Mouse (Mus musculus) lung, postnatal 4 days (tissue): ENCODE results near the gene Tmem136.
A peak's percentile ranks its signal among the peaks of the same experiment; 100 is the strongest.
"Not testable (repeated sequence)": the region's sequence is repeated elsewhere in the genome, so short reads cannot be mapped to it uniquely, and the experiment has no call there.

Experiments
- DNase-seq, 2 experiments: peaks; one replicate each; pipeline ENCODE4 v3.0.0; 2021

The Tmem136 gene

DNA sequence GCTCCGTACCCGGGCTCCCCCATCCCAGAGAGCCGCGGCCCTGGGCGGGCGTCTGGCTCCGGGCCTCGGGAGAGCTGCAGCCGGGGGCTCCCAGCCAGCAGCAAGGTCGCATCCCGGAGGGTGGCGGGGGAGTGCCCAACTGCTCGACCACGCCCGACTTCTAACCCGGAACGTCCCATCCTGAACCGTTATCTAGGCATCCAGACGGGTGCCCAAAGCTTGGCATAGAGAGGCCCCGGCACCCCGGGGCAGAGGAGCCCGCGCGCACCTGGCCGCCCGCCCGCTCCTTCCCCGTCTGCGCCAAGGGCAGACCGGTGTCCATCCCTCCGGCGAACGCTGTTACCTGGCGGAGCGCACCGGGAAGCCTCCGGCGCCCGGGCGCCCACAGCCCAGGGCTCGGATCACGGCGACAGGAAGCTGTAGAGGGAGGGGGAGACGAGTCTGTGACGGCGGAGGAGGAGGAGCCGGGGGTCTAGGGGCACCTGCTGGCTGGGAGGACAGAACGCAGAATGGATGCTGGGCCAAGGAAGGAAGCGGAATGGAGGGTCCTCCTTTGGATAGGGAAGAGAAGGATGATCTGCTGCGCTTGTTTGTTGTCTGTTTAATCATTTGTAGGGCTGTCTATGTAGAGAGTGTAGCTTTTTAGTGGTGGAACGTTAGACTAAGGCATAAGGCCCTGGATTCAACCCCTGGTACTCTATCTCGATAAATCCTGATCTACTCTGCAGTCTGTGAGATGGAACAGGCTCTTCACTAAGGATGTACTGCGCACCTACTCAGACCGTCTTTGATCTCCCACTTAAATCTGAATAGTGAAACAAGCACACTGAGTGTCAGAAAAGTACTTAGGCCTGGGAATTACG, at the start of gene Tmem136:
TSS of gene Tmem136 (minus strand) at position 437 of the 863 bp plus-strand sequence.
- peak; percentile 41 to 67 for DNase-seq

DNA sequence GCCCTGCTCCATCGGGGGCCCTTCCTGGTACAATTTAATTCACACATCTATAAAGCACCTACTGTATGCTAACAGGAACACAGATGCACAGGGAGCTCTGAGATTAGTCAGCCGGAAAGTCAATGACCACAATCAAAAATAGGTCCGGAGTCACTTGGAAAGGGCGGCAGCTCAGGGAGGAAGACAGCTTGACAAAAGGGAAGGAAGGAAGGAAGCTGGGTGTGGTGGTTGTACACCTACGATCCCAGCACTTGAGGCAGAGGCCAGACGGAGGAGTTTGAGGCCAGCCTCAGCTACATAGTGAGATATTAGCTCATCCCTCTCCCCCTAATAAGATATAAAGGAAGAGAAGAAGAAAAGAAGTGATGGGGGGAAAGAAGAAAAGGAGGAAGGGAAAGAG, 39.6 kb upstream of the Tmem136 start:
- DNase-seq = no peak

- no peak for DNase-seq
Observed at GRCm38 (mm10) chr9:43151779-43152178, 35.4 kb upstream of the Tmem136 start.

GRCm38 (mm10) chr9:43150957-43151356, 34.6 kb upstream of the Tmem136 start:
- DNase-seq = no peak

DNA sequence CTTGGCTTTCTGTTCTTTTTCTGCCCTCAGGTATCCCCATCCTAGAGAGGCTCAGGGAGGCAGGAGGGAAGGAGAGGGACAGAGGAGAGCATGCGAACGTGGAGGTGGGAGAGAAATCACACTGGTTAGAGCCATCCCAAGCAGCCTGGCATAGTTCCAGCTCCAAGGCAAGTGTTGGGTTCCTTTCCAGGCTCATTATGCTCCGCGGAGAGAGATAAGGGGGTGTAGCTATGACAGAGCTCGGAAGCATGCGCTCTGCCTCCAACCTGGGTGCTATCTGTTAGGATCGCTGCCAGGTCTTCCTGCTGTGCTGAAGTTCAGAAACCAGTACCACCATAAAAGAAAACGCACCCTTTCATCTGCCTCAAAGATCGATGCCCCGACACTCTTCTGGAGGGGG, 33.7 kb upstream of the Tmem136 start:
- no peak for DNase-seq

GRCm38 (mm10) chr9:43149498-43149897, 33.1 kb upstream of the Tmem136 start:
- no peak for DNase-seq

DNA sequence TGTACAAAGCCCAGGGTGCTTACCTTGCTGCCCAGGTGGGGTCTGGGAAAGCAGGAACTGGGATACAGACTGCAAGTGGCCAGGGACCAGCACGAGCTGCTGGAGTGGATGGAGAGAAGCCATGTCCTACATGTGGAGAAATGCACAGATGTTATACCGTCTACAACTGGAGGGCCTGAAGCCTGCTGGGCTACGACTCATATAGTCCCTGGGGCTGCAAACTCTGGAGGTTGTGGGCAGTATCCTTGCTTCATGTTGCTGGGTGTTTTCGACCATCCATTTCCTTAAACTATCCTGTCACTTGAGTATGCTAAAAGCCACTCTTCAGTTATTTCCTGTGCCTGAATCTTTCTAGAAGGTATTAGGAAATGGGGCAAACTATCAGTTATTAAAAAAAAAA, 28.8 kb upstream of the Tmem136 start:
- no peak for DNase-seq

GRCm38 (mm10) chr9:43144206-43144810, 27.9 kb upstream of the Tmem136 start:
- no peak for DNase-seq

GRCm38 (mm10) chr9:43141839-43142238, 25.5 kb upstream of the Tmem136 start:
- peak; percentile 32 to 75 for DNase-seq

DNA sequence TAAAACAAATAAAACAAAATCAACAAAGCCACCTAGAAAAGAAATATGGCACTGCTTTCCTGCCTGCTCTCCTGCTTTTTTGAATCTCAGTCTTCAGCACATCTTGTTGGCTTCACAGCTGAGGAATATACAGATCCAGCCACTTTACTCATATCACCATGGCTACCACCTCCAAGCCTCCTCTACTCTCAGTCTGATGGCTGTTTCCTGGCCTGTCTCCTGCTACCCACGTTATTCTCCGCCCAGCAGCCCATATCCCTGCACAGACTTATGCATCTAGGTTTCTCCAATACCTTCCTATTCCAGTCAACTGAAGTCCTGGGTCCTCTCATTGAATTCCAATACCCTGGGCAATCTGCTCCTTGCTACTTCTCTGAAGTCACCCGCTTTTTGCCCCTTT, 17.2 kb upstream of the Tmem136 start:
- no peak for DNase-seq

- no peak for DNase-seq
Observed at GRCm38 (mm10) chr9:43132380-43132779, 16.0 kb upstream of the Tmem136 start.

GRCm38 (mm10) chr9:43131940-43132339, 15.6 kb upstream of the Tmem136 start:
- no peak for DNase-seq

DNA sequence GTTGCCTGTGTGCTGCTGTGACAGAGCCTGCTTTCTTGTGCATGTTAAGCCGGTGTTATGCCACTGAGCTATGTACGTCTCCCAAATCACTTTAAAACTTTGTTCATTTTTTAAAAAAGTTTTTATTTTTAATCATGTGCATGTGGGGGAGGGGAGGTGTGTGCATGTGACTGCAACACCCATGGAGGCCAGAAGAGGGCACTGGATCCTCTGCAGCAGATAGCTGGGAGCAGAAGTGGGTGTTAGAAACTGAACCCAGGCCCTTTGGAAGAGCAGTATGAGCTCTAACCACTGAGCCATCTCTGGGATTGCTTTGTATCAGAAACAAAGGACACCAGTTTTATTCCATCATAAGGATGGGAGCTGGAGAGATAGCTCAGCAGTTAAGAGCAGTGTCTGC, 14.3 kb upstream of the Tmem136 start:
- DNase-seq = no peak

DNA sequence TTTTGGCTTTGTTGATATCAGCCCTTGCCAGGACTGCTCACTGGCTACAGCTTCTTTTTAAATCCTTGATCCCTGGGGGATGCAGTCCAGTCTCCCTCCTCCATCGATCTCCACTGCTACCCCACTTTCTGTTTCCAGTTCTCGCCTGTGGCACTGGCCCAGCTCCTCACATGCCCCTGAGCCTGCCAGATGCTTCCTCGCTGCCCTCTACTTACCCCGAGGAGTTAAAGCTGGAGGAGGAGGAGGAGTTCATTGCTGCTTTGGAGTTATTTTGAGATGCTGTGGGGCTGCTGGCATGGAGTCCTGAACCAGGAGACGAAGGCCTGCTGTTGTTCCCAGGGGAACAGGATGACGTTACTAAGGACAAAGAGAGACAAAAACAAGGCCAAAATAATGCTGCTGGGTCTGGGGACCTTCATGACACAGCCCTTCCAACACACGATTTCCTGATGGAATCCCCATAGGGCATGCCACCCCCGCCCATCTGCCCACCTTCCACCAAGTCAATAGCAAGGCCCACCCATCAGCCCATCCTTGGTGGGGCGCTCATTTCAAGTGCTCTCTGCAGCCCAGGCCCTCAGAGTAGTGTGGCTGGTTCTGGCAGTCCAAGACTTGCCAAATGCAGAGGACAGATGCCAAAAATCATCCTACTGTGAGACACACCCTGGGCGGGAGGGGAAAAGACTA, 10.9 kb upstream of the Tmem136 start:
- DNase-seq = peak; percentile 21 to 40

DNA sequence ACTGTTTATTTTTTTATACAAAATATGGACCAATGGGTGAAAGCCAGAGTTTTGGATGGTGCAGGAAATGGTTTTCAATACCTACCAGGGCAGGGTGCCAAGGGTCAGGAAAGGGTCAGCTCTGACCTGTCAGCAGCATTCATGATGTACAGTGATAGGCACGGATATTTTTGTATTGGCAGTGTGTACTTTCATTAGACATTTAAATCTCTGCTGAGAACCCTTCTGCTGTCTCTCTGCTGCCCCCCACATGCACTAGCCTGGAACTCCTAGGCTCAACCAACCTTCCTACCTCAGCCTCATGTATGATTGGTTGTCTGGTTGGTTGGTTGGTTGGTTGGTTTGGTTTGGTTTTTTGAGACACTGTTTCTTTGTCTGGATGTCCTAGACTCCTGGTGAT, 6.0 kb upstream of the Tmem136 start:
- DNase-seq = no peak

DNA sequence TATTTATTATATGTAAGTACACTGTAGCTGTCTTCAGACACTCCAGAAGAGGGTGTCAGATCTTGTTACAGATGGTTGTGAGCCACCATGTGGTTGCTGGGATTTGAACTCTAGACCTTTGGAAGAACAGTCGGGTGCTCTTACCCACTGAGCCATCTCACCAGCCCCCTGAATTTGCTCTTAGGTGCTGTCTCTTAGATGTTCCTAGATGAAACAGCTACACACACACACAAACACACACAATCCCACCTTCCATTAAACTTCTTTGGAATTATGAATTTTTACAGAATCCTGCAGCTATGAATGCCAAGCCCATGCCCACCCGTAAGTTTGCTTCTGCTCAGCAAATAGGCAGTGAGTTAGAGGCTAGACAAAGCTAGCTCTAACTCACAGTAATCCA, 5.6 kb upstream of the Tmem136 start:
- DNase-seq = not testable (repeated sequence)

GRCm38 (mm10) chr9:43116997-43117336, 597 bp upstream of the Tmem136 start:
- DNase-seq = no peak

GRCm38 (mm10) chr9:43115431-43116133, 788 bp downstream of the Tmem136 start:
- DNase-seq = no peak

DNA sequence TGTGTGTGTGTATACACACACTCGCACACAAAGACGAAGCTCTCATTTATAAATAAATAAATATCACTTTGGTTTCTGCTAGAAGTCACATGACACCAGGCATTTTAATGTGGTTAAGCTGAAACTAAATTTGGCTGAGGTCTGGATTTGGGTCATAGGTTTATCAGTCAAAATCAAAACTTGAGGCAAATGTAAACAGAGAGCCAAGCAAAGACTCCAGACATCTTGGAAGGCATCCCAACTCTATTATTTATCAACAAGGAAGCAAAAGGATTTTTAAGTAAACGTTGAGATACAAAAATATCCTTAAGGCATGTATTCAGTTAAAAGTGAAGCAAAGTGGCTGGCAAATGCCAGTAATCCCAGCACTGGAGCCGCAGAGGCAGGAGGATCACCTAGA, 1.5 kb downstream of the Tmem136 start:
- no peak for DNase-seq

DNA sequence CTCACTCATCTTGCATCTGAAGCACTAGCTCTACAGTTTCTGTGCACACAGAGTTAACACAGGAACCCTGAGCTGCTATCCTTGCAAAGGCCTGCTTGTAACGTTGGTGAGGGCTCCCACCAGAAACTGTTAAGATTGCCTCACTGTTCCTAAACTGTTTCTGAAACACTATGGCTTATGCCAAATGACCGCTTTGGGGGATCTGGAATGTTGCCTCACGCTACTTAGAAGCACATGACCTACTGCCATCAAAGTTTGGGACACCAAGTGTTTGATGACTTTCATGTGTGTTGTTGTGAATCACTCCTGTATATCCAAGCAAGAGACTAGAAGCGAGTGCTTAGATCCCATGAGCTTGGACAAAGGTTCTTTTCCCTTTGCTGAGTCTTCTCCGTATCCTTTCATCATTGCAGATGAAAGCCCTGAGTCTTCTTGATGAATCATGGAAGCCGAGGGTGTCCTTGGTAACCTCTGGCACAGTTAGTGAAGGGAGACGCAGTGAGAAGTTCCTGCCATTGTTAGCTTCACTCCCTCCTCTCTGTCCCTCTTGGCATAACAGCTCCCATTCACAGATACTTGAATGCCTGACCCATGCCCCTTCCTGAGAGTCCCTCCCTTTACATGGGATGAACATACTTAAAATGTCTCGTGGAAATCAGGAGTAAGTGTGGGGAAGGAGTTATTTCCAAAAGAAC, 5.9 kb downstream of the Tmem136 start:
- DNase-seq = peak in 1 of 2 experiments; percentile 11

DNA sequence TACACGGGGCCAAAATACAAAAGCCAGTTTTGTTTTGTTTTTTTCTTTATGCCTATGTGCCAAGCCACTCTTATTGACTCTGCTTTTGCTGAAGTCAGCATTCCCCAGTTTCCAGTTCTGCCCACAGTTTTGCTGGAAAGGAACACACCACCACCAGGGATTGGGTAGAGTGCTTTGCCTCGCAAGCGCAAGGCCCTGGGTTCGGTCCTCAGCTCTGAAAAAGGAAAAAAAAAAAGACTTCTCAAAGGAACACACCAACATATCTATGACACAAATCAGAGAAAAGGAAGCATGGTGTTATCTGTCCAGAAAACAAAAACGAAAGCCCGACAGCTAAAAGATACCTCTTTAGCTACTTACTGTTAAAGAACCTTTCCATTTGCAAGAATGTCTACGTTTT, 7.2 kb downstream of the Tmem136 start:
- no peak for DNase-seq

DNA sequence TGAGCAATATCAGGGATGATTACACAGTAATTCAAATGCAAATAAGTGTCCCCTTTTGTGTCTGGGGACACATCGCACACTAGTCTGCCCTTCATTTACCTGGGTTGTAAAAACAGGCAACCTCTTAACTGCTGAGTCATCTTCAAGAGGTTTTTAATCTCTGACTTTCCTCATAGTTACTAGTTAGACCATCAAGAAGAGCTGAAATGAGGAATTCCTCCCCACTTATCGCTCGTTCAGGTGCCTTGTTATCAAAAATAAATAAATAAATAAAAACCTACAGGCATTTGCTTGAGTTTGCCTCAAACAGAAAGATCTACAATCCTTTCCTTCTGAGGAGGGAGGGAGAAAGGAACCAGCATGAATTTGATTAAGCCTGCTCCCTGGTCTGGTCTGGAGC, 7.6 kb downstream of the Tmem136 start:
- no peak for DNase-seq

GRCm38 (mm10) chr9:43108081-43108480, 8.3 kb downstream of the Tmem136 start:
- no peak for DNase-seq
